Mouse (Mus musculus) liver, postnatal 0 days (tissue): Measurements from ENCODE around the gene Slc16a10. TPM values are rescaled to one million over a fixed set of nuclear protein-coding genes. Genes with fewer than 3 reads are reported as not detected.

Source experiments
- ATAC-seq: fragments of 200-750 bp; cut with Nextera tagmentation; 2 replicates; pipeline ENCODE4 v1.8.0; 2017; ENCODE audit warnings: mild to moderate bottlenecking, moderate library complexity
- DNase-seq: peaks from one replicate; pipeline ENCODE4 v3.0.0-alpha.2; 2016
- H3K27ac ChIP-seq: fragments of 300-500 bp; sonication (generic); 2 replicates; pipeline ENCODE4 v1.5.1; 2014; ENCODE audit warnings: antibody characterized with exemption, moderate library complexity, mild to moderate bottlenecking, low read depth
- H3K27me3 ChIP-seq: fragments of 300-500 bp; sonication (generic); 2 replicates; pipeline ENCODE4 v1.6.1; 2014; ENCODE audit warnings: low read length, control low read depth, mixed read lengths; ENCODE audit not compliant: insufficient read depth
- H3K36me3 ChIP-seq: fragments of 300-500 bp; sonication (generic); replicated peaks from 2 replicates; pipeline ENCODE4 v1.6.1; 2014; ENCODE audit warnings: mild to moderate bottlenecking, control low read depth, low read length, moderate library complexity, mixed read lengths; ENCODE audit not compliant: insufficient read depth
- H3K4me1 ChIP-seq: fragments of 300-500 bp; sonication (generic); 2 replicates; pipeline ENCODE4 v1.6.1; 2014; ENCODE audit warnings: antibody characterized with exemption, mild to moderate bottlenecking, control low read depth; ENCODE audit not compliant: insufficient read depth
- H3K4me2 ChIP-seq: fragments of 300-500 bp; sonication (generic); 2 replicates; pipeline ENCODE4 v1.6.1; 2014; ENCODE audit warnings: low read depth, mild to moderate bottlenecking, low read length, moderate library complexity, mixed read lengths
- H3K4me3 ChIP-seq: fragments of 300-500 bp; sonication (generic); 2 replicates; pipeline ENCODE4 v1.5.1; 2014; ENCODE audit warnings: low read depth, low read length
- H3K9ac ChIP-seq: fragments of 300-500 bp; sonication (generic); replicated peaks from 2 replicates; pipeline ENCODE4 v1.6.1; 2014; ENCODE audit warnings: mild to moderate bottlenecking, moderate library complexity
- H3K9me3 ChIP-seq: fragments of 300-500 bp; sonication (generic); 2 replicates; pipeline ENCODE4 v1.6.1; 2016; ENCODE audit warnings: mild to moderate bottlenecking, control low read depth, low read length, mixed read lengths
- CTCF ChIP-seq: sonication (generic); IDR thresholded peaks from 2 replicates; pipeline ENCODE4 v1.5.1; 2016; ENCODE audit warnings: antibody characterized with exemption, low read depth
- EP300 ChIP-seq: IDR thresholded peaks from 2 replicates; pipeline ENCODE4 v1.6.1; 2016; ENCODE audit warnings: antibody characterized with exemption, low read depth, mild to moderate bottlenecking
- WGBS: fragments of 180-500 bp; shearing (Covaris S2); extraction: QIAGEN DNeasy Blood & Tissue Kit; methylation state at CpG from one replicate; pipeline ENCODE4 v1.1.7; 2014; ENCODE audit not compliant: insufficient replicate concordance; 5-methylcytosine and 5-hydroxymethylcytosine counted together
- polyA plus RNA-seq: library from polyadenylated mRNA; unstranded; fragments of >200 nt; fragmentation: Nextera tagmentation; extraction: Ambion mirVana; gene quantifications from 2 replicates; pipeline ENCODE4 v1.2.1, GENCODE M21; 2015

The Slc16a10 gene
- polyA plus RNA-seq, 1 experiment from 2014 or later, result 22.1 TPM

DNA sequence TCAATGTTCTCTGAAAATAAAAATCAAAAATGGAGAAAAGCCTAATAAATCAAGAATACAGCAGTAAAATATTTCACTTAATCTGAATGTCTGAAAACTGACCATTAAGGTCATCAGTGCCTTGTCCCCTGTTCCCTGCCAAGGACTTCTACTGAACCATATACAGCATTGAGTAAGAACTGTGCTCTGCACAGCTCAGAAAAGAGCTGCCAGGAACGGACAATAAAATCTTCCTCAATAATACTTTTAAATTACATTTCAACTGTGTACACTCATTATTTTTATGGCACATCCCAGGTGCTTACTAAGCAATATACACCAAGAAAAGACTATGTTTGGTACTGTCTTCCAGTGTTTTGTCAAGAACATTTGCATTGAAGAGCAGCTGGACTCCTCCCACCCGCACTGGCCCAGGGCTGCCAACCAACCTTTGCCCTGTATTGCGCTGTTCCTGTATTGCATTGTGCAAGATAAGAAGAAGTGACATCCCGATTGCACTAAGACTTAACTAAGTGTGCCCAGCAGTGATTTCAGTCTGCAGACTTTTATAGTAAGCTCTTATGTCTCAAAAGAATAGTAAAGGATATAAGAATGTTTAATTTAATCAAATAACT is 64.6 kb downstream of the Slc16a10 start:
- Histone ChIP-seq H3K27me3 (no peaks in the 10 kb centered on the region), H3K4me1 (peaks cover 9% of the 10 kb centered on the region), H3K4me3 (no peak overlapping the region), H3K9ac (no peak overlapping the region), H3K9me3 (no peaks in the 10 kb centered on the region), H3K36me3 (peaks cover 9% of the 10 kb centered on the region), H3K27ac (0 out of 2 replicates have a peak overlapping the region, but pooled peaks have one; percentile 7), H3K4me2 (no peak overlapping the region)
- DNase-seq (peak; percentile 79), ATAC-seq (peak; percentile 96)
- TF ChIP-seq CTCF (no peak), EP300 (peak; percentile 37; the same call in 1 of the 2 replicates)
- WGBS, result 36% methylated on average over 4 of the region's 4 CpGs

DNA sequence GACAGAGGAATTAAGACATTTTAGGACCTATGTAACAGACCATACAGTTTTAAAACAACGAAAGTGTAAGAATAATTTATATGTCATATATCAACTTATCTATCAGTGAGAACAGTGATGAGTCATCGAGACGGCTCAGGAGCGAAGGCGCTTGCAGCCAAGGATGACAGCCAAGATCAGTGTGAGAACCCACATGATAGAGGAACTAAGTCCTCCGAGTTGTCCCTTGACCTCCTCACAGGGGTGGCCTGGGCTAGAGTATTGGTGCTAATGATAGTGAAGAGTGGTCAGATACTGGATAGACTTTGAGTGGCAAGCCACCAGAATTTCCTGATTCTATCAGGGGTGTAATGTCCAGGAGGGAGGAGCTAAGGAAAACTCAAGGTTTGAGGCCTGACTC is 68.5 kb downstream of the Slc16a10 start:
- no peak for DNase-seq

DNA sequence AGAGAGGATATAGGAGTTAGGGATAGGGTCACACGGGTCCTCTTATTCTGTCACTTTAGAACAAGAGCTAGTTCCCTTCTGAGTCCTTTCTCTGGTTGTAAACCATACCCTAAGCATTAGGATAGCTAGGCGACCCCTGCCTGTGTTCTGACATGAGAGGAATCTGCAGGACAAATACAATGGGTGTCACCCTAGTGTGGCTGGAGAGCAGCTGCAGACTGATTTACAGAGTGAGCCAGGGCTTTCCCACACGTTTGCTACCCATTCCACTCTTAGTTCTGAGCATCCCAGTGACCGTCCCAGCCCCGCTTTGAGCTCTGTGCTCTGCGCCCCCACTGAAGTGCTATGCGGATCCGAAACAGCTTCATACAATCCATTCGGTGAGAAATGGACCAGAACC is 71.4 kb downstream of the Slc16a10 start:
- no peak for DNase-seq

More for the DNA sequence above, 68.5 kb downstream of the Slc16a10 start:
- H3K27ac ChIP-seq, result no peak overlapping the region
- WGBS, result 59% methylated on average over 6 of the region's 6 CpGs
- no peaks in the 10 kb centered on the region for H3K9me3 ChIP-seq
- no peak overlapping the region for H3K4me2 ChIP-seq
- no peak for TF ChIP-seq CTCF
- TF ChIP-seq EP300, result no peak
- H3K36me3 ChIP-seq, result peaks cover 6% of the 10 kb centered on the region
- H3K4me3 ChIP-seq, result no peak overlapping the region
- H3K4me1 ChIP-seq, result peaks cover 20% of the 10 kb centered on the region
- no peak overlapping the region for H3K9ac ChIP-seq
- H3K27me3 ChIP-seq, result no peaks in the 10 kb centered on the region
- no peak; the same call in 1 of the 2 replicates for ATAC-seq

DNA sequence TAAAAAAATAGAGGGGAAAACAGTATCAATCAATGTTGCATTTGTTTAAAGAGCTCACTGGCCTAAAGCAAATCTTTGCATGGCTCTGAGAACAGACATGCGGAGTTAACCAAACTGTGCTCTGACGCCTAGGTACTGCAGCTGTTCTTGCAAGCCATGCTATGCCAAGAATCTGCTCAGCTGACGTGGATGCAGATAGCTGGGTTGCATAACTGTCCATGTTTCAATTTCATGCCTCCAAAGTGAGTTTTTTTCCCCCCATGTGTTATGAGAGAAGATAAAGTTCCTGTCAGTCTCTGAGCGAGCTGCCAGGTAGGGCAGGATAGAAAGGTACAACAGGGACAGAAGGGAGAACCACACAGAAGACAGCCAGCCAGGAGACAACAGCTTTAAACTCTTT is 72.8 kb downstream of the Slc16a10 start:
- no peaks in the 10 kb centered on the region for H3K27me3 ChIP-seq
- peaks cover 17% of the 10 kb centered on the region for H3K4me1 ChIP-seq
- no peaks in the 10 kb centered on the region; the same call in 1 of the 2 replicates for H3K36me3 ChIP-seq
- no peak overlapping the region for H3K4me2 ChIP-seq
- no peak for TF ChIP-seq EP300
- no peak for TF ChIP-seq CTCF
- no peak for DNase-seq
- peak; percentile 40; the same call in 1 of the 2 replicates for ATAC-seq
- H3K9me3 ChIP-seq, result no peaks in the 10 kb centered on the region
- no peak overlapping the region for H3K9ac ChIP-seq
- H3K4me3 ChIP-seq, result no peak overlapping the region
- peak overlapping the region; percentile 53; the same call in 1 of the 2 replicates for H3K27ac ChIP-seq
- 38% methylated on average over 4 of the region's 4 CpGs for WGBS

More for the DNA sequence above, 71.4 kb downstream of the Slc16a10 start:
- 77% methylated on average over 9 of the region's 9 CpGs for WGBS
- no peak overlapping the region for H3K4me2 ChIP-seq
- H3K4me1 ChIP-seq, result peaks cover 17% of the 10 kb centered on the region
- TF ChIP-seq CTCF, result no peak
- TF ChIP-seq EP300, result no peak
- H3K9ac ChIP-seq, result no peak overlapping the region
- no peak overlapping the region; the same call in 1 of the 2 replicates for H3K27ac ChIP-seq
- no peaks in the 10 kb centered on the region; the same call in 1 of the 2 replicates for H3K36me3 ChIP-seq
- no peaks in the 10 kb centered on the region for H3K9me3 ChIP-seq
- no peak overlapping the region for H3K4me3 ChIP-seq
- H3K27me3 ChIP-seq, result no peaks in the 10 kb centered on the region
- no peak for ATAC-seq

DNA sequence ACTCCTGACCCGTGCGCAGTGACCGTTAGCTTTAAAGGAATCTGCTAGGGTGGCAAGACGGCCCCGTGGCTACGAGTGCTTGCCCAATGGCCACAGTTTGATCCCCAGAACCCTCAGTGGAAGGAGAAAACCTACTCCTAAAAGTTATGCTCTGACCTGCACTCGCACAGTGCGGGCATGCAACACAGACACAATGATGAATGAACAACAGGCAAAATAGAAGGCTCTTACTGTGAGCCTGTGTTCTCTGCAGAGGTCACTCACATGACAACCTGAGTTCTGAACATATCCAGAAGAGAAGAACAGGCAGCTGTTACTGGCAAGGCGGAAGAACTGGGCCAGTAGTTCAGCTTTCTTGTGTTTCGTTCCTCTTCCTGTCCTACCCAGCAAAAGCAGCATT is 73.5 kb downstream of the Slc16a10 start:
- Histone ChIP-seq H3K4me2 (no peak overlapping the region; the same call in 1 of the 2 replicates), H3K4me1 (peaks cover 17% of the 10 kb centered on the region), H3K4me3 (no peak overlapping the region), H3K27ac (peak overlapping the region; percentile 50), H3K27me3 (no peaks in the 10 kb centered on the region), H3K36me3 (no peaks in the 10 kb centered on the region; the same call in 1 of the 2 replicates), H3K9ac (no peak overlapping the region), H3K9me3 (no peaks in the 10 kb centered on the region)
- WGBS, result 71% methylated on average over 10 of the region's 10 CpGs
- DNase-seq (no peak), ATAC-seq (peak; percentile 33; the same call in 1 of the 2 replicates)
- TF ChIP-seq EP300 (no peak), CTCF (no peak)

DNA sequence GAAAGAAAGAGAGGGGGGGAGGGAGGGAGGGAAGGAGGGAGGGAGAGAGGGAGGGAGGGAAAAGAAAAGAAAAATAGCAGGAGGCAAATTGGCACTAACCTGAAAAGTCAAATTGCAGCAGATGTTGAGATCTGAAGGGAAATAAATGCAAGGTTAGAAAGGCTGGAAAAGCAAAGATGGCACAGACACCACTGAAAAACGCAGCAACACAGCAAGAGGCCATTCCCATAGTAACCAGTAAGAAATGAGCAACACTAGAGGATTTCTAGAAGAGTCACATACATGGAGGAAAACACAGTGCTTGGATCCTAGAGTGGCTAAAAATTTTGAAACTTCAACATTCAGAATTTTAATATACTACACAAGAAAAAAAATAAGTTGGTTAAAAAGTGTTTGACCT is 74.5 kb downstream of the Slc16a10 start:
- H3K27ac ChIP-seq, result peak overlapping the region; percentile 50; the same call in 1 of the 2 replicates
- H3K9me3 ChIP-seq, result no peaks in the 10 kb centered on the region
- no peaks in the 10 kb centered on the region; the same call in 1 of the 2 replicates for H3K36me3 ChIP-seq
- 76% methylated on average over 1 of the region's 1 CpGs for WGBS
- H3K4me1 ChIP-seq, result peaks cover 17% of the 10 kb centered on the region
- ATAC-seq (no peak), DNase-seq (no peak)
- TF ChIP-seq EP300 (no peak), CTCF (no peak)
- H3K4me3 ChIP-seq, result no peak overlapping the region
- H3K27me3 ChIP-seq, result no peaks in the 10 kb centered on the region
- H3K9ac ChIP-seq, result no peak overlapping the region
- H3K4me2 ChIP-seq, result no peak overlapping the region
